19 mouse cellular contexts compared by ENCODE assay signal in the genomic region with DNA sequence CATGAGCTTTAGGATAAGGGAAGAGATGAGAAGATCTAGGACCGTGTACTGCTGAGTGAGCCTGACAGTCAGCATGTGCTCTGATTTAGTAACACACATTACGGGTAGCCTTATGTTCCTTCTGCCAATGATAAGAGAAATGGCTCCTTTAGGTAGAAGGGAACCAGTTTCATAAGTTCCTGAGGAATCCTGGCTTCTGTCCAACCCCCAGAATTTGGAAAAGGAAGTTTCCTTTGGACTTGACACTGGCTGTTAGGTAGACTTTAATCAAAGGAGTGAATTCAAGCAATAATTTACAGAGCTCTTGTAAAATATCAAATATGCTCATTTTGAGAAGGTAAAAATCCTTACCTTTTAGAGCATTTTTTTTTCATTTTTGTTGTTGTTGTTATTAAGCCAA.
"Had no signal": no experiment of that assay in that cellular context is flagged by ENCODE, and none has a peak within 500 bp of the region (broad histone marks: within the 10 kb centered on the region; RNA-seq: fewer than 3 reads in every experiment).

No protein-coding gene starts in this region.

- ATAC-seq: intestine, embryonic 15.5 days; midbrain, embryonic 13.5 days; midbrain, embryonic 16.5 days had no signal

- H3K4me3 ChIP-seq: intestine, embryonic 15.5 days; left cerebral cortex, adult 2 months; liver, embryonic 13.5 days; lung, embryonic 15.5 days; megakaryocyte, embryonic 14.5 days; midbrain, embryonic 10.5 days; midbrain, embryonic 13.5 days; myocyte; neural tube, embryonic 13.5 days; stomach, embryonic 15.5 days had no signal

- H3K27ac ChIP-seq: intestine, embryonic 15.5 days; kidney, postnatal 0 days; left cerebral cortex, adult 2 months; liver, embryonic 13.5 days; lung, embryonic 15.5 days; midbrain, embryonic 10.5 days; midbrain, embryonic 13.5 days; neural tube, embryonic 13.5 days; stomach, embryonic 15.5 days had no signal

- DNase-seq: layer of hippocampus, postnatal 36 days; liver, embryonic 13.5 days; lung, postnatal 10 days; lung, postnatal 36 days; retina, postnatal 1 day; right cerebral cortex, postnatal 25 days; spleen, adult 18-20 months; thymus, postnatal 25 days had no signal

- H3K9ac ChIP-seq: intestine, embryonic 15.5 days; liver, embryonic 13.5 days; lung, embryonic 15.5 days; midbrain, embryonic 13.5 days; neural tube, embryonic 13.5 days; stomach, embryonic 15.5 days had no signal

- H3K4me1 ChIP-seq: megakaryocyte, embryonic 14.5 days; midbrain, embryonic 10.5 days; midbrain, embryonic 13.5 days; neural tube, embryonic 13.5 days; stomach, embryonic 15.5 days had no signal

- H3K4me2 ChIP-seq: intestine, embryonic 15.5 days; liver, embryonic 13.5 days; lung, embryonic 15.5 days; midbrain, embryonic 13.5 days; neural tube, embryonic 13.5 days; stomach, embryonic 15.5 days had no signal

- H3K9me3 ChIP-seq: intestine, embryonic 15.5 days; liver, embryonic 13.5 days; lung, embryonic 15.5 days; megakaryocyte, embryonic 14.5 days; midbrain, embryonic 10.5 days; midbrain, embryonic 13.5 days; neural tube, embryonic 13.5 days; stomach, embryonic 15.5 days had no signal

- H3K36me3 ChIP-seq: intestine, embryonic 15.5 days; liver, embryonic 13.5 days; lung, embryonic 15.5 days; midbrain, embryonic 10.5 days; midbrain, embryonic 13.5 days; neural tube, embryonic 13.5 days; stomach, embryonic 15.5 days had no signal

- H3K27me3 ChIP-seq: intestine, embryonic 15.5 days; liver, embryonic 13.5 days; lung, embryonic 15.5 days; midbrain, embryonic 13.5 days; neural tube, embryonic 13.5 days; stomach, embryonic 15.5 days had no signal
